Mouse (Mus musculus): ENCODE results near the gene Map4. TPM values are rescaled to one million over a fixed set of nuclear protein-coding genes. Genes with fewer than 3 reads are reported as not detected.
A peak's percentile ranks its signal among the peaks of the same experiment; 100 is the strongest.
"Not testable (repeated sequence)": the region's sequence is repeated elsewhere in the genome, so short reads cannot be mapped to it uniquely, and the experiment has no call there.

The Map4 gene
- polyA plus RNA-seq, 1 experiment from 2014 or later: 201 TPM

DNA sequence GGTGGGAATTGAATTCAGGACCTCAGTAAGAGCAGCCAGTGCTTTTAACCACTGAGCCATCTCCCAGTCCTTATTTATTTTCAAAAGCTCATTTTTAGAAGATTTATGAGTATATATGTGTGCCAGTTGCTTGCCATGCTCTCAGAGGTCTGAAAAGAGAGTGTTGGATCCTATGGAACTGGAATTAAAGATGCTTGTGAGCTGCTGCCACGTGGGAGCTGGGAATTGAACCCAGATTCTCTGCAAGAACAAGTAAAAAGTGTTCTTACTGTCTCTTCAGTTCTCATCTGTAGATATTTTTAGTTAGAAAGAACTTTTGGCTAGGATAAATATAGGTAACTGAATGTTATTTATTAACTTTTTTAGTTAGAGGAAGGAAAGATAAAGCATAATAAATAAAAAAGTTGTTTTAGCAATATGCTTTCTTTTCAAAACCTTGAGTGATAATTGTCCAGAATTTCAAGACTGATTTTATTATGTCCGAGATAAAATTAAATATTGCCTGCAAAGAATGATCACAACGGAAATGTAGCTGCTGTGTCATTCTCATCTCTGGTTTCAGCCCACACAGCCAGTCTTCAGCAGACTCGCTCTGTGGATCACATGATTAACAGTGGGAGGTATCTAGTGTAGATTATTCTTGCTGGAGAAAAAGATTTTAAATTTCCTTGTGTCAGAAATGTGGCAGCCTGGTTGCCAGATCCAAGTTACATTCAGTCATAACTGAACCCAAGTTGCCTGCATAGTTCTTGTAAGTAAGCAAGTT lies 37.3 kb downstream of the Map4 start:
- no peak overlapping the region for H3K9ac ChIP-seq
- H3K4me1 ChIP-seq (replicated peaks): 0 out of 2 replicates have a peak, but pooled peaks cover 5% of the 10 kb centered on the region
- no peak overlapping the region for H3K4me2 ChIP-seq
- ATAC-seq (ENCODE audit: low FRiP score, low read depth): no peak
- 67% methylated on average over 4 of the region's 4 CpGs for WGBS
- no peaks in the 10 kb centered on the region for H3K36me3 ChIP-seq
- H3K9me3 ChIP-seq: no peaks in the 10 kb centered on the region
- no peak overlapping the region for H3K27ac ChIP-seq (replicated peaks)
- no peaks in the 10 kb centered on the region for H3K27me3 ChIP-seq
- no peak overlapping the region for H3K4me3 ChIP-seq

DNA sequence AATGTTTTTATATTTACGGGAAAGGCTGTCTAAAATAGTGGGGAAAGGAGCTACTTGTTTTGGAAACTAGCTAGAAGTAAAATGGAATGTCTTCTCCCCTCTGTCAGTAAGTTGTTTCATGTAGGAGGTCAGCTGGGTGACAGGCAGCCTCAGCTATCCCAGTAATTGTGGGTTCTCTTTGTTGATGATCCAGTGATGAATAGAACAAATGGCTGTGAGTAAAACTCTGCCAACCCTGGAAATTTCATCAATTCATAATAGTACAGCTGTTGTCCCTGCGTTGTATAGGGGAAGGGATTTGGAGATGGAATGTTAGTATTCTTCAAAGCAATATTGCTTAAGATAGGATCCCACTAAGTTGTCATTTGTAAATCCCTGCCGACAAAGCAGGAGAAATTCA lies 37.9 kb downstream of the Map4 start:
- no peaks in the 10 kb centered on the region for H3K36me3 ChIP-seq
- no peak overlapping the region for H3K4me3 ChIP-seq
- H3K4me1 ChIP-seq (replicated peaks): 0 out of 2 replicates have a peak, but pooled peaks cover 5% of the 10 kb centered on the region
- H3K9me3 ChIP-seq: no peaks in the 10 kb centered on the region
- no peak overlapping the region for H3K4me2 ChIP-seq
- no peaks in the 10 kb centered on the region for H3K27me3 ChIP-seq
- no peak for ATAC-seq (ENCODE audit: low FRiP score, low read depth)
- WGBS: 64% methylated on average over 3 of the region's 3 CpGs
- no peak overlapping the region for H3K9ac ChIP-seq
- H3K27ac ChIP-seq (replicated peaks): no peak overlapping the region

DNA sequence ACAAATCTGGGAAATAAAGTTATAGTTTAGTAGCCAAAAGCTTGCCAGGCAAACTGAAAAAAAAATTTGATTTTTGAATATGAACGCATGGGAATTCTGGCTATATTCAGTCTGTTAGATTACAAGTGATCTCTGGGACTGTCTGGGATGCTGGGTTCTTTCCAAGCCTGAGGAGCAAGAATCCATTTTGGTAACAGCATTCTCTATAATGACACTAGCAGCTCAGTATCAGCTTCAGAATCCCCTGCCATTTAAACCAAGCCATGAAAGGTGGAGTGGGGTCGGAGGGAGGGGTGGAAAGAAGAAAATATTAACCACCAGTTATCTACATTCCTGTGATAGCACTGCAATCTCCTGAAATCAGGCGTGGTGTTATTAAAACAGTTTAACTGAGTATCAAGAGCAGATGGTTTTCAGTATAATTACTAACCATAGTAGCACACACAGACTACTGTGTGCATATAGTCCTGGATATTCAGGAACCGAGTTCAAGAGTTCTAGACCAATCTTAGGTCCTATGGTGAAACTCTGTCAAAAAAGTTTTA lies 38.6 kb downstream of the Map4 start:
- H3K4me3 ChIP-seq: no peak overlapping the region
- ATAC-seq (ENCODE audit: low FRiP score, low read depth): no peak
- no peak overlapping the region for H3K27ac ChIP-seq (replicated peaks)
- H3K27me3 ChIP-seq: no peaks in the 10 kb centered on the region
- 0 out of 2 replicates have a peak, but pooled peaks cover 5% of the 10 kb centered on the region for H3K4me1 ChIP-seq (replicated peaks)
- WGBS: 94% methylated on average over 4 of the region's 4 CpGs
- H3K36me3 ChIP-seq: no peaks in the 10 kb centered on the region
- H3K4me2 ChIP-seq: no peak overlapping the region
- no peak overlapping the region for H3K9ac ChIP-seq
- H3K9me3 ChIP-seq: no peaks in the 10 kb centered on the region

DNA sequence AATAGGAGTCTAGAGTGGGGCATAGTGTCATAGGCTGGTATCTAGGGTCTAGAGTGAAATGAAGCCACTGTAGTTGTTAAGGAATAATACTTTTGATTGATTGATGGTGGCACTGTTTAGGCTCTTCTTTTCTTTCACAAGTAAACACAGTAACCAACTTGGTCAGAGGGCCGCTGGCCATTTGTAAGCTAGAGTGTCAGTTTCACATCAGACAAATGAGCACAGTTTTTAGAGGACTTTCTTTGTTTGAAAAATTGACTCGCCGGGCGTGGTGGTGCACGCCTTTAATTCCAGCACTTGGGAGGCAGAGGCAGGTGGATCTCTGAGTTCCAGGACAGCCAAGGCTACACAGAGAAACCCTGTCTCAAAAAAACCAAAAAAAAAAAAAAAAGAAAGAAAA lies 40.5 kb downstream of the Map4 start:
- ATAC-seq (ENCODE audit: low FRiP score, low read depth); H3K9me3 ChIP-seq; H3K27me3 ChIP-seq; H3K9ac ChIP-seq; H3K4me2 ChIP-seq; H3K4me3 ChIP-seq; H3K36me3 ChIP-seq; H3K4me1 ChIP-seq (replicated peaks); H3K27ac ChIP-seq (replicated peaks): not testable (repeated sequence)
- 95% methylated on average over 5 of the region's 5 CpGs for WGBS

DNA sequence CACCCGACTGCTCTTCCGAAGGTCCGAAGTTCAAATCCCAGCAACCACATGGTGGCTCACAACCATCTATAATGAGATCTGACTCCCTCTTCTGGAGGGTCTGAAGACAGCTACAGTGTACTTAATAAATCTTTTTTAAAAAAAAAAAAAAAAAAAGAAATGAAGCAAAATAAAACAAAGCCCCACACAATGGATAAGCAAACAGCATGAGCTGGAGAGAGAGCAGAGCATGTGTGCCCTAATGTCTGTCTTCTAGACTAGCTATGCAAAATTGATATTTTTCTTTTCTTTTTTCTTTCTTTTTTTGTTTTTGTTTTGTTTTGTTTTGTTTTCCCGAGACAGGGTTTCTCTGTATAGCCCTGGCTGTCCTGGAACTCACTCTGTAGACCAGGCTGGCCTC lies 49.0 kb downstream of the Map4 start:
- 90% methylated on average over 4 of the region's 4 CpGs for WGBS
- not testable (repeated sequence) for H3K4me2 ChIP-seq; H3K4me3 ChIP-seq; ATAC-seq (ENCODE audit: low FRiP score, low read depth); H3K9ac ChIP-seq; H3K27ac ChIP-seq (replicated peaks); H3K4me1 ChIP-seq (replicated peaks); H3K9me3 ChIP-seq; H3K27me3 ChIP-seq
- peaks cover 19% of the 10 kb centered on the region for H3K36me3 ChIP-seq

DNA sequence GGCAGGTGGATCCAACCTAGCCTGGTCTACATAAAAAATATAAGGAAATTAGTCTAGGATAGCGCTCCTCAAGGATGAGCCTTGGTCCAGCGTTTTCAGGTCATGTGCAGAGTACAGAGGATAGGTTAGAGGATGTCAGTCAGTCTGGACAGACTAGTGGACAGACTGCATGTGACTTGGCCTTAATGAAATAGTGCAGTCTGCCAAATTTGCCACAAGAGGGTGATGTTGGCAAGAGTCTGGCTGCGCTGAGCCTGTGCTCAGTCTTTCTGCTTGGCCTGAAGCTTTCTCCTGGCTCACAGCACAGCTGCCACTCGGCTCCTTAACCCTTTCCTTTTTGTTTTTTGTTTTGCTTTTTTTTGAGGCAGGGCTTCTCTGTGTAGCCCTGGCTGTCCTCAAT lies 54.2 kb downstream of the Map4 start:
- 21% methylated on average over 4 of the region's 4 CpGs for WGBS
- no peaks in the 10 kb centered on the region for H3K27me3 ChIP-seq
- no peaks in the 10 kb centered on the region for H3K9me3 ChIP-seq
- H3K4me1 ChIP-seq (replicated peaks): peaks cover 4% of the 10 kb centered on the region
- no peak overlapping the region for H3K27ac ChIP-seq (replicated peaks)
- H3K4me2 ChIP-seq: no peak overlapping the region
- peaks cover 13% of the 10 kb centered on the region for H3K36me3 ChIP-seq
- no peak overlapping the region for H3K4me3 ChIP-seq
- no peak overlapping the region for H3K9ac ChIP-seq
- ATAC-seq (ENCODE audit: low FRiP score, low read depth): peak; percentile 86

DNA sequence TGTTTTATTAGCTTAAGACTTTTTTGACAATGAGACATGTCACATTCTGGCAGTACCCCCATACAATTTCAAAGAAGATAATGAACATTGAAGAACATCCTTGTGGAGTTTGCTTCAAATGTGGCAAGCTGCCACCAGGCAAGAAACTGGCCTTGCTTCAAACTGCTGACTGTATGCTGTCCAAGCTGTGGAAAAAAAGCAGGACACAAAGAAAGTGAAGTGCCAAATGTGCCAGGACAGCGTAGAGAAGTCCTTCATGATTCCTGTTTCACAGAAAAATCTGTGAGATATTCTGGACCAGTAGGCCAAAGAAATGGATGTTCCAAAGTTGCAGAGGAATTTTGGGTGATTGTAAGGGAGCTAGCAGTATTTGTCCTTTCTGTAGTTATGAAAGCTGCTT lies 57.8 kb downstream of the Map4 start:
- WGBS: 79% methylated on average over 1 of the region's 1 CpGs
- Histone ChIP-seq H3K36me3 (no peaks in the 10 kb centered on the region), H3K4me2 (no peak overlapping the region), H3K9me3 (no peaks in the 10 kb centered on the region), H3K4me1 (replicated peaks) (peaks cover 4% of the 10 kb centered on the region), H3K4me3 (no peak overlapping the region), H3K27me3 (no peaks in the 10 kb centered on the region), H3K9ac (no peak overlapping the region), H3K27ac (replicated peaks) (no peak overlapping the region)
- ATAC-seq (ENCODE audit: low FRiP score, low read depth): no peak

DNA sequence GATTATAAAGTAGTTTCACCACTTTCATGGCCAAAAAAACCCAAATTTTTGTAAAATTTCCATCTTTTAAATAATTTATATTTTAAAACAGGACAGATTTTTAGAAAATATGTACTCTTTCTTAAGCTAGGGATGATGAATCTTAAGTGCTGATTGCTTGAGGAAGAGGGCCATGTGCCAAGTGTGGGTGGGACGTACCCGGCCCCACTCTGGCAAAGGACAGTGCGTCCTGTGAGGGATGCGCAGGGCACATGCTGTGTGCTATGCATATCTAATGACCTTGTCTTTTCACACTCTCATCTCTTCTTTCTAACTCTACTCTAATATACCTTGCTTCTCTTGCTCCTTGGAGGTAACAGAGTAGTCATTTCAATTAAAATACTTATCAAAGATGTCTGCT lies 66.2 kb downstream of the Map4 start:
- Histone ChIP-seq H3K27me3 (no peaks in the 10 kb centered on the region), H3K9me3 (no peaks in the 10 kb centered on the region), H3K9ac (no peak overlapping the region), H3K27ac (replicated peaks) (no peak overlapping the region), H3K4me2 (no peak overlapping the region), H3K4me3 (no peak overlapping the region), H3K36me3 (no peaks in the 10 kb centered on the region), H3K4me1 (replicated peaks) (no peaks in the 10 kb centered on the region; the same call in 1 of the 2 replicates)
- ATAC-seq (ENCODE audit: low FRiP score, low read depth): no peak
- 53% methylated on average over 4 of the region's 4 CpGs for WGBS

DNA sequence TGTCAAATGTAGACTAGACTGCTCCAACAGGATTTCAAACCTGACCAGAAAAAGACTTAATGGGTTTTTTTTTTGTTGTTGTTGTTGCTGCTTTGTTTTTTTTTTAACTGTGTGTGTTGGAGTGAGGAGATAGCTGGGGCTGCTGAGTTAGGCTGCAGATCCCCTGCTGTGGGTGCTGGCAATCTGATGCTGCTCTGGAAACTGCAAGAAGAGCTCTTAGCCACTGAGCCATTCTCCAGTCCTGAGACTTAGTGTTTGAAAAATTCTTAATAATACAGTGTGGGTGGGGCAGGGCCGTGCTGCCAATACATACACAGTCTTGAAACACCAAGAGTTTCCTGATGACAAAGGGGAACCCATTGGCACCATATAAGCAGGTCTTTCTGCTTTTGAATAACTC lies 70.7 kb downstream of the Map4 start:
- no peak overlapping the region for H3K9ac ChIP-seq
- no peaks in the 10 kb centered on the region; the same call in 1 of the 2 replicates for H3K4me1 ChIP-seq (replicated peaks)
- no peaks in the 10 kb centered on the region for H3K9me3 ChIP-seq
- no peak overlapping the region for H3K27ac ChIP-seq (replicated peaks)
- 68% methylated on average over 1 of the region's 1 CpGs for WGBS
- H3K4me3 ChIP-seq: no peak overlapping the region
- no peak for ATAC-seq (ENCODE audit: low FRiP score, low read depth)
- no peaks in the 10 kb centered on the region for H3K27me3 ChIP-seq
- no peak overlapping the region for H3K4me2 ChIP-seq
- H3K36me3 ChIP-seq: no peaks in the 10 kb centered on the region

DNA sequence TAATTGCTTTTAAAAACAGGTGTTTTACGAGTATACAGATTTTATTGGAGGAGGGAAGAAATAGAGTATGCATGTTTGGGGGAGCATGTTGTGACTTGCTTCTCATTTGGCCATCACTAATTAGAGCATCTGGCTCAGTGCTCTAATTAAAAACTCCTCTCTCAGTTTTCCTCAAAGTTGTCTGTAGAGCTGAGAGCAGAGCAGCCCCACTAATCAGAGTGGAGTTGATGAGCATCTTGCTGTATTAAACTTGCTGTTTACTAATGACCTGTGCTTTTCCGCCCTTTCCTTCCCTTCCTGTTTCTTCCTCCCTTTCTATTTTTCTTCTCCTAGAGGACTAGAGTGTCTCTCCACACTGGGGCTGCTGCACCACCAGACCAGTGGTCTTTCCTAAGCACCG lies 71.2 kb downstream of the Map4 start:
- Histone ChIP-seq H3K9ac (no peak overlapping the region), H3K4me3 (no peak overlapping the region), H3K27me3 (no peaks in the 10 kb centered on the region), H3K4me2 (no peak overlapping the region), H3K9me3 (no peaks in the 10 kb centered on the region), H3K36me3 (no peaks in the 10 kb centered on the region), H3K27ac (replicated peaks) (no peak overlapping the region), H3K4me1 (replicated peaks) (no peaks in the 10 kb centered on the region; the same call in 1 of the 2 replicates)
- WGBS: 84% methylated on average over 3 of the region's 3 CpGs
- ATAC-seq (ENCODE audit: low FRiP score, low read depth): no peak

DNA sequence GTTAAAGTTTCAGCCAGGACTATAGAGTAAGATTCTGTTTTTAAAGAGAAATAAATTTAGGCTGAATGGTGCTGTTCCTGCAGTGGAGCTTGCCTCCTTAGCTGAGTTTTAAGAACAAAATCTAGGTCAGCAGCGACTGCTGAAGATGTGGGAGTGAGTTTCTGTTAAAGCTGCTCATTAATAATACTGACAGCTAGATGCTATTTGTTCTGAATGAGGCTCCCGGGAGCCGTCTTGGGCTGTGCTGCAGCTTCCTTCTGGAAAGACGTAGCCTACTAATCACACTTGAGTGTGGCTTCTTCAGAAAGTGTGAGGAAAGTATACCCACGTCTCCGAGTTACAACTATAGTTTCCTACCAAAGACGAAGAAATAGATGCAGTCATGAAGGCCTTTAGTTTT lies 88.0 kb downstream of the Map4 start:
- no peak overlapping the region for H3K4me2 ChIP-seq
- WGBS: 39% methylated on average over 7 of the region's 7 CpGs

DNA sequence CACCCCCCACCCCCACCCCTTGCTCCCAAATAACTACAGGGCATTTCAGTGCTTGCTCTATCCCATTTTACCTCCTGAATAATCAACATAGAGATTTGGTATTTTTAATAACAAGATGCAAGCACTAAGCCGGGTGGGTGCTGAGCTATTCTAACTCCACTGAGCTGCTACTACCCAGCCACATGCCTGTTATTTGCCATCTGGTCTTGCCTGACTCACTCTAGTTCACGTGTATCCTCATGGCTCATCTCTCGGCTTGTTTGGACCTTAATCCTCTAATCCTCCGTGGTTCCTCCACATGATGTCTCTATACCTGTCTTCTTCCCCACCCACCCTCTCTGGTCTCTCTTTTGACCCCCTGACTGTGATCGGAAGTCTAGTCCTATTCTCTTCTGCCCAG lies 89.1 kb downstream of the Map4 start:
- 68% methylated on average over 5 of the region's 5 CpGs for WGBS
- no peak overlapping the region for H3K4me3 ChIP-seq
- no peak for ATAC-seq (ENCODE audit: low FRiP score, low read depth)
- no peak overlapping the region for H3K27ac ChIP-seq (replicated peaks)
- H3K4me2 ChIP-seq: no peak overlapping the region
- H3K27me3 ChIP-seq: no peaks in the 10 kb centered on the region
- H3K9ac ChIP-seq: no peak overlapping the region
- no peaks in the 10 kb centered on the region for H3K36me3 ChIP-seq
- H3K4me1 ChIP-seq (replicated peaks): peaks cover 8% of the 10 kb centered on the region; the same call in 1 of the 2 replicates
- no peaks in the 10 kb centered on the region for H3K9me3 ChIP-seq

More for the DNA sequence above, 88.0 kb downstream of the Map4 start:
- Histone ChIP-seq H3K9ac (no peak overlapping the region), H3K9me3 (no peaks in the 10 kb centered on the region), H3K4me3 (no peak overlapping the region), H3K36me3 (no peaks in the 10 kb centered on the region), H3K4me1 (replicated peaks) (peaks cover 8% of the 10 kb centered on the region; the same call in 1 of the 2 replicates), H3K27ac (replicated peaks) (peak overlapping the region; percentile 51; the same call in 1 of the 2 replicates), H3K27me3 (no peaks in the 10 kb centered on the region)
- peak; percentile 27; the same call in 1 of the 2 replicates for ATAC-seq (ENCODE audit: low FRiP score, low read depth)

Measured in hindbrain, embryonic 15.5 days (tissue).